Mouse (Mus musculus): ENCODE measurements at regions not wholly inside any gene's neighbourhood (a gene's known extent, or its start where the extent isn't known, plus 50 kb on each side); places are given as distances from the start of the nearest gene placed in this dataset.

GRCm38 (mm10) chr2:78530535-78530934, 337.4 kb upstream of the Ube2e3 start:
- Histone ChIP-seq H3K36me3 (no peaks in the 10 kb centered on the region), H3K9me3 (no peaks in the 10 kb centered on the region), H3K27me3 (no peaks in the 10 kb centered on the region), H3K9ac (replicated peaks) (no peak overlapping the region), H3K27ac (no peak overlapping the region), H3K4me2 (replicated peaks) (no peak overlapping the region), H3K4me3 (replicated peaks) (no peak overlapping the region), H3K4me1 (replicated peaks) (no peaks in the 10 kb centered on the region)
- no peak for ATAC-seq
- WGBS = 73% methylated on average over 2 of the region's 2 CpGs

DNA sequence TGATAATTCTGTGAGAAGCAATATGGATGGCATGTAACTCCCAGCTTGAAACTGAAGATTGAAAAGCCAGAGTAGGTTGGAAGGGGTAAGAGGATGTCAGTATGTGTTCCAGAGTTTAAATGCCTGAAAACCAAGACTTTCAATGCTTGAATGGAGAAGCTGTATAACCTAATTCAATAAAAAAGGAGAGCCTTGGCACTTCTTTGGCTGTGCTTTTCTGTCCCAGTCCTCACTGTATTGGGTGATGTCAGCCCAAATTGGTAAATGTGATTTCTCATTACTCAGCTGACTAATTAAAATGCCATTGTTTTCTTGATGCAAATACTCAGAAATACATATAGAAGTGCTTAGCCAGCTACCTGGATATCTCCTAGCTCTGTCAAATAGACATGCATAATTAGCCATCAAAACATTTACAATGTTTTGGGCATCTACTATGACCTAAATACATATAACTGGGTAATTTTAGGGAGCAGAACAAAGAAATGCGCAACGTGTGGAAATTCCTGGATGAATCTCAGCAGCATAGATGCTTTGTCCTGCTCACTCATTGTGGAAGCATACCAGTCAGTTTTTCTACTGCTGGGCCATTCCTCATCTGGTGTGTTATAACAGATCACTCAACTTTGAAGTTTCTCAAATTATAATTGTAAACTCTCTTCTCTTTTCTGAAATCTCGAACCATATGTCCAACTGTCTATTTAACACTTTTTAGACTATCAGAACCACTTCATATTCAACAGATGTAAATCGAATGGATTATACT, 347.5 kb upstream of the Ube2e3 start:
- no peaks in the 10 kb centered on the region for H3K27me3 ChIP-seq
- ATAC-seq = no peak
- H3K36me3 ChIP-seq = no peaks in the 10 kb centered on the region
- H3K4me1 ChIP-seq (replicated peaks) = no peaks in the 10 kb centered on the region
- no peak overlapping the region for H3K9ac ChIP-seq (replicated peaks)
- 90% methylated on average over 4 of the region's 4 CpGs for WGBS
- no peak overlapping the region for H3K27ac ChIP-seq
- H3K4me3 ChIP-seq (replicated peaks) = no peak overlapping the region
- H3K4me2 ChIP-seq (replicated peaks) = no peak overlapping the region
- H3K9me3 ChIP-seq = no peaks in the 10 kb centered on the region

GRCm38 (mm10) chr2:78493115-78493514, 374.8 kb upstream of the Ube2e3 start:
- H3K27me3 ChIP-seq = no peaks in the 10 kb centered on the region
- ATAC-seq = 0 out of 2 replicates have a peak, but pooled peaks have one; percentile 55
- H3K4me3 ChIP-seq (replicated peaks) = no peak overlapping the region
- 0 out of 2 replicates have a peak, but pooled peaks cover 2% of the 10 kb centered on the region for H3K4me1 ChIP-seq (replicated peaks)
- H3K9ac ChIP-seq (replicated peaks) = no peak overlapping the region
- no peaks in the 10 kb centered on the region for H3K36me3 ChIP-seq
- H3K4me2 ChIP-seq (replicated peaks) = no peak overlapping the region
- no peak overlapping the region for H3K27ac ChIP-seq
- no peaks in the 10 kb centered on the region for H3K9me3 ChIP-seq

DNA sequence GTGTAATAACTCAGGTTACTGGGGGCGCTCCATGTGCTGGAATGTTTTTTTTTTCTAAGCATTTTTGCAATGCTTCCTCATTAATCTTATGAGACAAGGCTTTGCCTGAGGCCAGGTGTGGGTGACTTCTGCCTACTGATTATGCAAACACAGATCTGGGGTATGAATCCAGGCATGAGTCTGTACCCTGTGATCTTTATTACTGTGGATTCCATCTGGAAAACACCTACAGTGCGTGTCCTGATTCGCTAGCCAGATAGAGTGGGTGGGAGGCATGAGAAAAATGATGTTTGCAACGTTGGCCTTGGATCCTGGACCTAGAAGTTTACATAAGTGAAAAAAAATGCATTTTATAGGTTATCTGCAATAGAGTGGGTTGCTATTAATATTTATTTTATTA, 387.9 kb upstream of the Ube2e3 start:
- peak; percentile 43; the same call in 1 of the 2 replicates for ATAC-seq
- H3K9ac ChIP-seq (replicated peaks) = no peak overlapping the region

GRCm38 (mm10) chr2:78459444-78459843, 408.5 kb upstream of the Ube2e3 start:
- Histone ChIP-seq H3K27me3 (no peaks in the 10 kb centered on the region), H3K4me2 (replicated peaks) (no peak overlapping the region), H3K9ac (replicated peaks) (no peak overlapping the region), H3K27ac (no peak overlapping the region), H3K4me3 (replicated peaks) (no peak overlapping the region), H3K36me3 (no peaks in the 10 kb centered on the region), H3K9me3 (0 out of 2 replicates have a peak, but pooled peaks cover 5% of the 10 kb centered on the region), H3K4me1 (replicated peaks) (no peaks in the 10 kb centered on the region)
- 87% methylated on average over 4 of the region's 4 CpGs for WGBS
- no peak for ATAC-seq

More for the DNA sequence above, 387.9 kb upstream of the Ube2e3 start:
- Histone ChIP-seq H3K27me3 (no peaks in the 10 kb centered on the region), H3K36me3 (no peaks in the 10 kb centered on the region), H3K4me1 (replicated peaks) (no peaks in the 10 kb centered on the region), H3K4me2 (replicated peaks) (no peak overlapping the region), H3K27ac (no peak overlapping the region), H3K9me3 (no peaks in the 10 kb centered on the region; the same call in 1 of the 2 replicates), H3K4me3 (replicated peaks) (no peak overlapping the region)
- WGBS = 79% methylated on average over 4 of the region's 4 CpGs

- Histone ChIP-seq H3K4me2 (replicated peaks) (no peak overlapping the region), H3K9ac (replicated peaks) (no peak overlapping the region), H3K4me1 (replicated peaks) (no peaks in the 10 kb centered on the region), H3K4me3 (replicated peaks) (no peak overlapping the region), H3K27me3 (no peaks in the 10 kb centered on the region), H3K9me3 (0 out of 2 replicates have a peak, but pooled peaks cover 5% of the 10 kb centered on the region), H3K36me3 (no peaks in the 10 kb centered on the region), H3K27ac (no peak overlapping the region)
- 89% methylated on average over 3 of the region's 3 CpGs for WGBS
- no peak for ATAC-seq
Measured at GRCm38 (mm10) chr2:78453411-78453810, 414.5 kb upstream of the Ube2e3 start.

GRCm38 (mm10) chr2:78436816-78437215, 431.1 kb upstream of the Ube2e3 start:
- no peak overlapping the region for H3K27ac ChIP-seq
- no peaks in the 10 kb centered on the region for H3K9me3 ChIP-seq
- no peak overlapping the region for H3K4me2 ChIP-seq (replicated peaks)
- H3K9ac ChIP-seq (replicated peaks) = no peak overlapping the region
- H3K4me3 ChIP-seq (replicated peaks) = no peak overlapping the region
- no peak for ATAC-seq
- no peaks in the 10 kb centered on the region for H3K36me3 ChIP-seq
- H3K4me1 ChIP-seq (replicated peaks) = no peaks in the 10 kb centered on the region
- H3K27me3 ChIP-seq = no peaks in the 10 kb centered on the region

DNA sequence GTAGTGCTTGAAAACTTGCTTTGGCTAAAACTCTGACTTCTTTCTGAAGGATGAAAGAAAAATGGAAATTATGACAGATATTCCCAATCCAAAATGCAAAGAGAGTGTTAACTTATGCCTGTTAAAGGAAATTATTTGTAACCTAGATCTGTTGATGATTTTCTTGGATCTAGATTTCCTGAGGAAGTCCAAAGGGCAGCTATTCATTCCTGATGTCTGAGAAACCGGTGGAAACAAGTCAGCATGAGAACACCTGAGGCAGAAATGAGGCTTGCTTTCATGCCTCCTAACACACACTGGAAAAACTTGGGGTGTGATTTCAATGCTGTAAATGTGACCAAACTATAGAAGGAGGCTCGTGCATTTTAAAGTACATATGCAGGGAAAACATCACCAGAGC, 432.9 kb upstream of the Ube2e3 start:
- Histone ChIP-seq H3K4me1 (replicated peaks) (no peaks in the 10 kb centered on the region), H3K36me3 (no peaks in the 10 kb centered on the region), H3K9ac (replicated peaks) (no peak overlapping the region), H3K4me2 (replicated peaks) (no peak overlapping the region), H3K4me3 (replicated peaks) (no peak overlapping the region), H3K27me3 (no peaks in the 10 kb centered on the region), H3K27ac (no peak overlapping the region), H3K9me3 (no peaks in the 10 kb centered on the region)
- 84% methylated on average over 2 of the region's 2 CpGs for WGBS
- no peak for ATAC-seq

GRCm38 (mm10) chr2:78427659-78428336, 440.1 kb upstream of the Ube2e3 start:
- no peaks in the 10 kb centered on the region for H3K27me3 ChIP-seq
- no peak for ATAC-seq
- 0 out of 2 replicates have a peak, but pooled peaks cover 6% of the 10 kb centered on the region for H3K4me1 ChIP-seq (replicated peaks)
- H3K9me3 ChIP-seq = no peaks in the 10 kb centered on the region
- H3K9ac ChIP-seq (replicated peaks) = no peak overlapping the region
- H3K36me3 ChIP-seq = no peaks in the 10 kb centered on the region
- no peak overlapping the region for H3K4me2 ChIP-seq (replicated peaks)
- no peak overlapping the region for H3K4me3 ChIP-seq (replicated peaks)
- no peak overlapping the region for H3K27ac ChIP-seq

DNA sequence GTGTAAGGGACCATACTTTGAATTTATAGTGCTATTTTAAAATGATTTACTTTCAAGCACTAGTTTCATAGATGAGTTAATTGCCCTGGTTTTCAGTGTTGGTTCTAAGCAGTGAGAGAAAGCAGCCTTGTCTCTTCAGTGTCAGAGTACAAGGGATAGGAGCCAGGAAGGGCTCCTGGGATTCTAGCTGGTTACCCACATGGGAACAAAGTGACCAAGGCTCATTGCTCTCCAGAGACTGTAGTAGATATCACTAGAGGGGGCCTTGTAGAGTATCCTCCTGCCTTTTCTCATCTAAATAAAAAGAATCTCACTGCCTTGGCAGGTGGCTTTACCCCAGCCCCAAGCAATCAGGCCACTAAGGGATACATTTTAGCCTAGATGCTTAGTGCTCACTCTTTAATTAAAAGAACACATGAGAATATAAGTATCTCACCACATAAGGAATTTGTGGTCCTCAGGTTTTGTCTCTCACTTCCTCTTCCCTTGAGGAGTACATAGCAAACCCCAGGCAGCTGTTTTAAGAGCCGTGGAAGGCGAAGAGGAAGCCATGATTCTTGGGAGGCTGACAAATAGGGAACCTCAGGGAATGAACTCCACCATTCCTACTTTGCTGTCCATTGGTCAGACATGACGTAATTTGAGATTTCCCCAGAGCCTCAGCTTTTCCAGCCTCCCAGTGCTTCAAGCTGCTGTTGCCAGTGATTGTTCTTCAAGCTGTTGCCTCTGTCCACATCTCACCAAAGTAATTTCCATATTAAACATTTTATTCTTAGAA, 449.2 kb upstream of the Ube2e3 start:
- no peak overlapping the region for H3K27ac ChIP-seq
- H3K4me3 ChIP-seq (replicated peaks) = no peak overlapping the region
- 68% methylated on average over 3 of the region's 3 CpGs for WGBS
- H3K27me3 ChIP-seq = no peaks in the 10 kb centered on the region
- H3K36me3 ChIP-seq = no peaks in the 10 kb centered on the region
- H3K9me3 ChIP-seq = no peaks in the 10 kb centered on the region
- no peak overlapping the region for H3K4me2 ChIP-seq (replicated peaks)
- no peak for ATAC-seq
- H3K9ac ChIP-seq (replicated peaks) = no peak overlapping the region
- H3K4me1 ChIP-seq (replicated peaks) = no peaks in the 10 kb centered on the region

DNA sequence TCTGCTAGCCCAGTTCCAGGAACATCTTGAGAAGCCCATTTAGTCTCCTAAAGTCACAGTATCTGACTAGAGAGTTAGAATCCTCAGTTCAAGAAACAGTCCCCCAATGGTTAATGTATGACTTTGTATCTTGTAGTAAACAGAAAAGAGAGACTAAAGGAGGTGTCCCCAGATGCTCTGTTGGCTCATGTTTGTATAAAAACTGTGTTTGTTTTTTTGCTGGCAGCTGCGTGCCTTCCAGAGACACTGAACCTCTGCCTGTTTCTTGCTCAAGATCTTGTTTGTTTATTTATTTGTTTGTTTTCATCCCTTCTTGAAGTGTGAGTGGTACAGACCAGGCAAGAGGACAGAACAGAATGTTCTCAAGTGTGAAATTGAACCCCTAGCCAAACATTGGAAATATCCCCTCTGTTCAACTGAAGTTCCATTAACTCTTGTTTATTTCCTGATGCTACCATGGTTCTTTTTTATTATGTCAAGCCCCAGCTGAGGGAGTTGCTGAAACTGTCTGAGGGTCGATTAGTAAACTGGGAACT, 451.3 kb upstream of the Ube2e3 start:
- Histone ChIP-seq H3K27ac (no peak overlapping the region), H3K27me3 (no peaks in the 10 kb centered on the region), H3K9me3 (no peaks in the 10 kb centered on the region), H3K9ac (replicated peaks) (no peak overlapping the region), H3K36me3 (no peaks in the 10 kb centered on the region), H3K4me2 (replicated peaks) (no peak overlapping the region), H3K4me3 (replicated peaks) (no peak overlapping the region), H3K4me1 (replicated peaks) (no peaks in the 10 kb centered on the region)
- ATAC-seq = no peak
- WGBS = 71% methylated on average over 2 of the region's 2 CpGs

DNA sequence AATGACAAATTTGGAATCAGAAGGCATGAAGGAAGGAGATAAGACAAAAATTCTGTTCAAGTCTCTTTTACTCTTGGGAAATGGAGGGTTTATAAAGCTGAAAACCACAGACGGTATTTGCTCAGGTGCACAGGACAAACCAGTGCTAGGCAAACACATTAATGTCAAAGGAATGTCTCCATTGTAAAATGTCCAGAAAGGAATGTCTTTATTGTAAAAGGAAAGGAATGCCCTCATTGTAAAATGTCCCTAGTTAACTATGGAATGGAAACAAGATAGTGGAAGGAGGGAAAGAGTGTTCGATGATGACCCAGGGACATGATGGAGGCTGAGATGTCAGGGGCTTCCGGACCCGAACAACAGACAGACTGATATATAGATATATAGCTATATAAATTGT, 454.9 kb upstream of the Ube2e3 start:
- no peak overlapping the region for H3K9ac ChIP-seq (replicated peaks)
- no peaks in the 10 kb centered on the region for H3K27me3 ChIP-seq
- no peak overlapping the region for H3K4me2 ChIP-seq (replicated peaks)
- H3K9me3 ChIP-seq = no peaks in the 10 kb centered on the region
- H3K4me3 ChIP-seq (replicated peaks) = no peak overlapping the region
- no peaks in the 10 kb centered on the region for H3K4me1 ChIP-seq (replicated peaks)
- no peaks in the 10 kb centered on the region for H3K36me3 ChIP-seq
- WGBS = 88% methylated on average over 4 of the region's 4 CpGs
- no peak overlapping the region for H3K27ac ChIP-seq
- no peak for ATAC-seq
